Comparison of ENCODE assay signal across 17 mouse cellular contexts in genomic region chr5:65141242-65141641, GRCm38 (mm10). TPM values are rescaled to one million over a fixed set of nuclear protein-coding genes. Genes with fewer than 3 reads are reported as not detected.
"Had no signal": no experiment of that assay in that cellular context is flagged by ENCODE, and none has a peak within 500 bp of the region (broad histone marks: within the 10 kb centered on the region; RNA-seq: fewer than 3 reads in every experiment).

No protein-coding gene starts in this region.

- H3K27me3 ChIP-seq: liver, embryonic 13.5 days; liver, embryonic 15.5 days; megakaryocyte, embryonic 14.5 days; midbrain, embryonic 13.5 days; midbrain, embryonic 15.5 days; neural tube, embryonic 12.5 days; stomach, embryonic 15.5 days had no signal

- H3K27ac ChIP-seq: liver, embryonic 13.5 days; liver, embryonic 15.5 days; macrophage; midbrain, embryonic 13.5 days; midbrain, embryonic 15.5 days; neural tube, embryonic 12.5 days; stomach, embryonic 15.5 days; stomach, postnatal 0 days had no signal

- H3K36me3 ChIP-seq: stomach, embryonic 15.5 days had no signal

- H3K4me3 ChIP-seq: liver, embryonic 13.5 days; liver, embryonic 15.5 days; megakaryocyte, embryonic 14.5 days; midbrain, embryonic 13.5 days; midbrain, embryonic 15.5 days; neural tube, embryonic 12.5 days; stomach, embryonic 15.5 days had no signal

- H3K9me3 ChIP-seq: liver, embryonic 13.5 days; liver, embryonic 15.5 days; megakaryocyte, embryonic 14.5 days; midbrain, embryonic 13.5 days; midbrain, embryonic 15.5 days; neural tube, embryonic 12.5 days; stomach, embryonic 15.5 days had no signal

- DNase-seq: liver, embryonic 13.5 days; liver, postnatal 0 days; right cerebral cortex, postnatal 14 days; thymus, adult 2 months; thymus, postnatal 25 days; thymus, postnatal 4 days had no signal

- H3K4me2 ChIP-seq: liver, embryonic 11.5 days; liver, embryonic 13.5 days; liver, embryonic 15.5 days; midbrain, embryonic 11.5 days; midbrain, embryonic 13.5 days; midbrain, embryonic 15.5 days; neural tube, embryonic 12.5 days; stomach, embryonic 15.5 days had no signal

- H3K4me1 ChIP-seq: liver, embryonic 15.5 days; midbrain, embryonic 15.5 days; neural tube, embryonic 12.5 days; stomach, embryonic 15.5 days had no signal

- ATAC-seq: liver, postnatal 0 days; midbrain, embryonic 13.5 days; midbrain, embryonic 15.5 days had no signal

- H3K9ac ChIP-seq: liver, embryonic 13.5 days; liver, embryonic 15.5 days; liver, postnatal 0 days; midbrain, embryonic 13.5 days; midbrain, embryonic 15.5 days; neural tube, embryonic 12.5 days; stomach, embryonic 15.5 days had no signal

RNA-seq across cellular contexts. Expression of gene Tmem156, which starts 49.3 kb away (rescaled TPM):
- polyA plus RNA-seq: midbrain, embryonic 11.5 days; midbrain, embryonic 13.5 days; neural tube, embryonic 14.5 days had no signal
